Mouse (Mus musculus) liver, embryonic 14.5 days (tissue): ENCODE measurements at regions not wholly inside any gene's neighbourhood (a gene's known extent, or its start where the extent isn't known, plus 50 kb on each side); places are given as distances from the start of the nearest gene placed in this dataset.

ENCODE experiments used
- CTCF ChIP-seq: IDR thresholded peaks from 2 replicates; pipeline ENCODE4 v1.5.1; 2016; ENCODE audit warnings: antibody characterized with exemption, low read depth, control low read depth
- EP300 ChIP-seq: IDR thresholded peaks from 2 replicates; pipeline ENCODE4 v1.6.1; 2016; ENCODE audit warnings: antibody characterized with exemption, low read depth

- TF ChIP-seq CTCF (no peak), EP300 (no peak)
These were observed 173.6 kb downstream of the Ttc8 start for GRCm38 (mm10) chr12:99093989-99094388.
